Mouse (Mus musculus) stomach, embryonic 14.5 days (tissue): ENCODE results near the gene Zfp319. TPM values are rescaled to one million over a fixed set of nuclear protein-coding genes. Genes with fewer than 3 reads are reported as not detected.

Experiments
- ATAC-seq: fragments of 200-750 bp; cut with Nextera tagmentation; 2 replicates; pipeline ENCODE4 v1.8.0; 2017; ENCODE audit warnings: low read depth, moderate TSS enrichment; ENCODE audit not compliant: insufficient number of reproducible peaks, insufficient read depth, low FRiP score
- H3K27ac ChIP-seq: fragments of 300-500 bp; sonication (generic); 2 replicates; pipeline ENCODE4 v1.5.1; 2014; ENCODE audit warnings: mild to moderate bottlenecking, low read length, moderate library complexity, mixed read lengths
- H3K27me3 ChIP-seq: fragments of 300-500 bp; sonication (generic); 2 replicates; pipeline ENCODE4 v1.6.1; 2014; ENCODE audit warnings: low read length, control low read depth, mixed read lengths; ENCODE audit not compliant: control insufficient read depth, insufficient read depth
- H3K36me3 ChIP-seq: fragments of 300-500 bp; sonication (generic); 2 replicates; pipeline ENCODE4 v1.6.1; 2014; ENCODE audit warnings: mild to moderate bottlenecking, control low read depth, low read length, moderate library complexity, mixed read lengths; ENCODE audit not compliant: control insufficient read depth, insufficient read depth
- H3K4me1 ChIP-seq: fragments of 300-500 bp; sonication (generic); 2 replicates; pipeline ENCODE4 v1.6.1; 2014; ENCODE audit warnings: low read length, control low read depth, mixed read lengths; ENCODE audit not compliant: control insufficient read depth, insufficient read depth
- H3K4me2 ChIP-seq: fragments of 300-500 bp; sonication (generic); replicated peaks from 2 replicates; pipeline ENCODE4 v1.6.1; 2014; ENCODE audit warnings: low read depth, low read length, control low read depth
- H3K4me3 ChIP-seq: fragments of 300-500 bp; sonication (generic); 2 replicates; pipeline ENCODE4 v1.5.1; 2014; ENCODE audit warnings: low read depth, low read length, control low read depth
- H3K9ac ChIP-seq: fragments of 300-500 bp; sonication (generic); replicated peaks from 2 replicates; pipeline ENCODE4 v1.6.1; 2014; ENCODE audit warnings: low read depth, mild to moderate bottlenecking, control low read depth, low read length, moderate library complexity, mixed read lengths
- H3K9me3 ChIP-seq: fragments of 300-500 bp; sonication (generic); 2 replicates; pipeline ENCODE4 v1.6.1; 2016; ENCODE audit warnings: low read depth, low read length, control low read depth; ENCODE audit not compliant: control insufficient read depth
- WGBS: fragments of 180-500 bp; shearing (Covaris S2); extraction: QIAGEN DNeasy Blood & Tissue Kit; methylation state at CpG from one replicate; pipeline ENCODE4 v1.1.7; 2014; 5-methylcytosine and 5-hydroxymethylcytosine counted together
- polyA plus RNA-seq: library from polyadenylated mRNA; unstranded; fragments of >200 nt; fragmentation: Nextera tagmentation; extraction: Ambion mirVana; gene quantifications from 2 replicates; pipeline ENCODE4 v1.2.1, GENCODE M21; 2014

The Zfp319 gene
- polyA plus RNA-seq, 1 experiment from 2014 or later = 8.3 TPM

DNA sequence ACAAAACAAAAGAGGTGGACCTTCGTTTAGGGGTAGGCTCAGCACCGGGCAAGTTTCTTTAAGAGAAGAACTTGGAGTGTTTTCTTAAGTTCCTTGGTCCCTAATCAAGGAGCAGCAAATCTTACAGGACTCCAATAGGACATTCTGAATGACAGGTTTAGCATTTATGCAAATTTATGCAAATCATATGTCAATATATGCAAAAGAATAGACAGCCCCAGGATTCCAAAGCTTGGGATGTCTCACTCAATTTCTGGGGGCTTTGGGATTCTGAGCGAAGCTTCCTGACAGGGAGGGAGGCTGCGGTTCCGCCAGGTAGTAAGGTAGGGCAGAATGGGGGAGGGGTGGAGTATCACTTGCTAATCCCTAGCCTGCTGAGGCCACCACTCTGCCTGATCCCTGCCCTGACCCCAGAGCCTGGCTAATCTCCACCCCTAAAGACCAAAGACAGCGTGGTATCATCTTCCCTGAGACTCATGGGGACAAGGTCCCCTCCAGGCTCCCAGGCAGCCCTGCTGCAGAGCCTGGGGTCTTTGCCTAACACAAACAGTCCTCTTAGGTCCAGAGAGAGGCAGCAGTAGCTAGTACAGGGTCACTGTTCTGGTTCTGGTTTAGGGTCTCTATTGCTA is 21.3 kb downstream of the Zfp319 start, which contains the start of gene Tepp:
Gene Tepp (plus strand): TSS at position 225 of the 629 bp plus-strand sequence.
- Histone ChIP-seq H3K4me3 (no peak within 1 kb of the TSS), H3K36me3 (no peaks in the 10 kb centered on the region), H3K4me1 (no peaks in the 10 kb centered on the region), H3K27ac (no peak within 1 kb of the TSS), H3K27me3 (no peaks in the 10 kb centered on the region), H3K9me3 (no peaks in the 10 kb centered on the region), H3K9ac (no peak within 1 kb of the TSS), H3K4me2 (no peak within 1 kb of the TSS)
- WGBS = 36% methylated on average over 6 of the region's 6 CpGs
- no peak for ATAC-seq

DNA sequence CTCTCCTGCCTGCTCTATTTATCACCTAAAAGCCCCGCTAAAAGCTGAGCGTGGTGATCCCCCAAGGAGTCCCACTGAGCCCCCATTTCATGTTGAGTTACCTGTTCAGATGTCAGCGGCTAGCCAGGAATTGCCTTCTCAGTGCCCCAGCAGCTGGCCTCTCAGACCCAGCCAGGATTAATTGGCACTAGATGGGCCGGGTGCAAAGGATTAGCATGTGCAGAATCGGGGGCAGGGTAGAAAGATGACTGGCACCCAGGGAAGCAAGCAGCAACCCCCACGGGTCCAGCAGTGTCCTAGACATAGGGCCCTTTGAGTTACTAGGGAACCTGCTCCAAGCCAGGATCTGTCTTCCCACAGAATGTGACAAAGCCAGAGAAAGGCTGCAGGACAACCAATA is 25.3 kb downstream of the Zfp319 start, which contains the start of gene Cngb1:
Gene Cngb1 (minus strand): TSS at position 155 of the 400 bp plus-strand sequence.
- no peaks in the 10 kb centered on the region for H3K4me1 ChIP-seq
- 41% methylated on average over 6 of the region's 6 CpGs for WGBS
- H3K9me3 ChIP-seq = no peaks in the 10 kb centered on the region
- H3K4me2 ChIP-seq = no peak within 1 kb of the TSS
- no peak for ATAC-seq
- no peaks in the 10 kb centered on the region for H3K36me3 ChIP-seq
- H3K4me3 ChIP-seq = no peak within 1 kb of the TSS
- no peaks in the 10 kb centered on the region for H3K27me3 ChIP-seq
- H3K9ac ChIP-seq = no peak within 1 kb of the TSS
- H3K27ac ChIP-seq = no peak within 1 kb of the TSS

- no peaks in the 10 kb centered on the region for H3K4me1 ChIP-seq
- no peaks in the 10 kb centered on the region for H3K36me3 ChIP-seq
- H3K4me2 ChIP-seq = no peak overlapping the region
- H3K9me3 ChIP-seq = no peaks in the 10 kb centered on the region
- WGBS = 55% methylated on average over 4 of the region's 4 CpGs
- no peak for ATAC-seq
- H3K27ac ChIP-seq = no peak overlapping the region
- H3K27me3 ChIP-seq = no peaks in the 10 kb centered on the region
- H3K9ac ChIP-seq = no peak overlapping the region
- no peak overlapping the region for H3K4me3 ChIP-seq
Measured at GRCm38 (mm10) chr8:95305526-95305925, 26.2 kb downstream of the Zfp319 start.

DNA sequence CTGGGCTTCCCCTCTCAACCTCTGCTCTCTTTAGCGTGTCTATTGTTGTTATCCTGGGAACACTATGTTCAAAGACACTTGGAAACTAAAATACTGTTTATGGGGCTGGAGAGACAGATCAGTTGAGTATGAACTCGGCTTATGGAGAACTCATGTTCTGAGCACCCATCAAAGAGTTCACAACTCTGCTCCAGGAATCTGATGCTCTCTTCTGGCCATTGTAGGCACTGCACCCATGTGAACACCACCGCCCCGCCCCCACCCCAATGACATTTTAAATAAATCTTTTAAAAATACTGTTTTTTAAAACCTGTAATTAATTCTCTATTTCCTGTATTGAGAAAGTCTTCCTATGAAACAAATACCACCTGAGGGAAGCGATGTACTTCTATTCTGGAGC is 29.3 kb downstream of the Zfp319 start:
- Histone ChIP-seq H3K27ac (no peak overlapping the region), H3K4me3 (no peak overlapping the region), H3K36me3 (no peaks in the 10 kb centered on the region), H3K9me3 (no peaks in the 10 kb centered on the region), H3K4me1 (no peaks in the 10 kb centered on the region), H3K4me2 (no peak overlapping the region), H3K27me3 (no peaks in the 10 kb centered on the region), H3K9ac (no peak overlapping the region)
- no peak for ATAC-seq
- WGBS = 15% methylated on average over 5 of the region's 5 CpGs

- Histone ChIP-seq H3K27ac (no peak overlapping the region; the same call in 1 of the 2 replicates), H3K4me3 (no peak overlapping the region)
- 48% methylated on average over 7 of the region's 7 CpGs for WGBS
Measured at GRCm38 (mm10) chr8:95293891-95294290, 37.9 kb downstream of the Zfp319 start.

GRCm38 (mm10) chr8:95293172-95293571 is 38.6 kb downstream of the Zfp319 start:
- Histone ChIP-seq H3K9me3 (no peaks in the 10 kb centered on the region), H3K4me2 (no peak overlapping the region; the same call in 1 of the 2 replicates), H3K4me3 (no peak overlapping the region), H3K27ac (no peak overlapping the region), H3K4me1 (no peaks in the 10 kb centered on the region), H3K27me3 (no peaks in the 10 kb centered on the region), H3K36me3 (no peaks in the 10 kb centered on the region), H3K9ac (no peak overlapping the region)
- no peak for ATAC-seq
- 69% methylated on average over 11 of the region's 11 CpGs for WGBS

More at GRCm38 (mm10) chr8:95293891-95294290, 37.9 kb downstream of the Zfp319 start:
- H3K9me3 ChIP-seq = no peaks in the 10 kb centered on the region
- no peak overlapping the region; the same call in 1 of the 2 replicates for H3K4me2 ChIP-seq
- H3K27me3 ChIP-seq = no peaks in the 10 kb centered on the region
- ATAC-seq = no peak
- H3K4me1 ChIP-seq = no peaks in the 10 kb centered on the region
- no peaks in the 10 kb centered on the region for H3K36me3 ChIP-seq
- H3K9ac ChIP-seq = no peak overlapping the region

- Histone ChIP-seq H3K27me3 (no peaks in the 10 kb centered on the region), H3K36me3 (no peaks in the 10 kb centered on the region), H3K27ac (no peak overlapping the region), H3K9ac (no peak overlapping the region), H3K4me1 (no peaks in the 10 kb centered on the region), H3K9me3 (no peaks in the 10 kb centered on the region), H3K4me2 (no peak overlapping the region), H3K4me3 (no peak overlapping the region)
- WGBS = 73% methylated on average over 6 of the region's 6 CpGs
- no peak for ATAC-seq
Measured at GRCm38 (mm10) chr8:95289066-95289650, 42.6 kb downstream of the Zfp319 start.

- Histone ChIP-seq H3K4me3 (no peak overlapping the region), H3K9me3 (no peaks in the 10 kb centered on the region), H3K36me3 (no peaks in the 10 kb centered on the region), H3K27me3 (no peaks in the 10 kb centered on the region), H3K4me1 (no peaks in the 10 kb centered on the region), H3K27ac (no peak overlapping the region), H3K4me2 (no peak overlapping the region), H3K9ac (no peak overlapping the region)
- WGBS = 67% methylated on average over 5 of the region's 5 CpGs
- no peak for ATAC-seq
Measured at GRCm38 (mm10) chr8:95281493-95281892, 50.3 kb downstream of the Zfp319 start.
